Mouse (Mus musculus): Measurements from ENCODE around the gene Fam160b1.

Gene Fam160b1

GRCm38 (mm10) chr19:57360341-57361130, at the start of gene Fam160b1:
Gene Fam160b1 (plus strand): TSS chr19:57360680.
- DNase-seq (ENCODE audit: low spot score) = peak; percentile 72

GRCm38 (mm10) chr19:57313226-57313625, 47.3 kb upstream of the Fam160b1 start:
- no peak for DNase-seq (ENCODE audit: low spot score)

DNA sequence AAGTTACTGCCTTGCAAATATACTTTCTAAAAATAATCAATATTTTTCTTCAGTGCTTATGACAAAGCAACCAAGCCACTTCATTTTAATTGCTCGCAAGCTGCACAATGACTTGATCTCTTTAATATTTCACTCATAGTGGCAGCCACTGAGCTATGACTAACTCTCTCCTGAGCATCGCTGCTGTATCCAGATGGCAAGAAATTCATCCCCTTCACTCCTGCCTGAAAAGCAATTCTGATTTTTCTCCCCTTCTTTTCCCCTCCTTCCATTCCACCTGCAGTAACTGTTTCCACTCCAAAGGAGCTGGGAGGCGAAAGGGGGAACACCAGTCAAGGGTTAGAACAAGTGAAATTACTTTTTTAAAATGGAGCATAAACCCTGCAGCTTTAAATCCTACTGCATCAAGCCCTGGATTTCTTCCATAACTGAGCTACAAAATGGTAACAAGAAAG, 46.6 kb upstream of the Fam160b1 start:
- no peak for DNase-seq (ENCODE audit: low spot score)

DNA sequence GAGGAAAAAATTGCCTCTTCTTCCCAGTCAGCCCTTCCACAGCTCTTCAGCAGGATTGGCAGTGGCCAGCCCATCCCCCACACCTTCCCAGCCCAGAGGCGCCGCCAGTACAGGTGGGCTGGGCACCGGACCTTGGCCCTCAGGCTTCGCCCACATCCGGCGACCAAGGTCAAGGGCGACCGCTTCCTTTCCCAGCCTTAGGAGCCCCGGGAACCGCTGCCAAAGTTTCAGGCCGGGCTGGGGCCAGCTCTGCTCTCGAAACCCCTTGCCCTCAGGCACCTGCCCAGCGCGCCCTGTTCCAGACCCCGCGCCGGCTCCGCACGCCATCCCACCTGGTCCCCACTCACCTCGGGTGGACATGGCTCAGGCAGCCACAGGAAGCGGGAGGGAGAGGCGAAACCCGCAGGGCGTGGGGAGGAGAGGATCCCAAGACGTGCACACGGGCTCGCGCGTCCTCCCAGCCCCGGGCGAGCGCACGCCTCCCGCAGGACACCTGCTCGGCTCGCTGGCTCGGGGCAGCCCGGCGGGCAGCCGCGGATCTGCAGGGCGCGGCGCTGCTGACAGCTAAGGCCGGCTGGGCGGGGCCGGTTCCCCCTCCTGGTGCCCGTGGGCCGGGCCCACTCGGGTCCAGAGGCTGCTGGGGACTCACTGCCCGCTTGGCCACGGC, 46.0 kb upstream of the Fam160b1 start, which contains the start of gene Ablim1:
TSS of gene Ablim1 (minus strand) at position 574 of the 667 bp plus-strand sequence.
- DNase-seq (ENCODE audit: low spot score) = no peak

DNA sequence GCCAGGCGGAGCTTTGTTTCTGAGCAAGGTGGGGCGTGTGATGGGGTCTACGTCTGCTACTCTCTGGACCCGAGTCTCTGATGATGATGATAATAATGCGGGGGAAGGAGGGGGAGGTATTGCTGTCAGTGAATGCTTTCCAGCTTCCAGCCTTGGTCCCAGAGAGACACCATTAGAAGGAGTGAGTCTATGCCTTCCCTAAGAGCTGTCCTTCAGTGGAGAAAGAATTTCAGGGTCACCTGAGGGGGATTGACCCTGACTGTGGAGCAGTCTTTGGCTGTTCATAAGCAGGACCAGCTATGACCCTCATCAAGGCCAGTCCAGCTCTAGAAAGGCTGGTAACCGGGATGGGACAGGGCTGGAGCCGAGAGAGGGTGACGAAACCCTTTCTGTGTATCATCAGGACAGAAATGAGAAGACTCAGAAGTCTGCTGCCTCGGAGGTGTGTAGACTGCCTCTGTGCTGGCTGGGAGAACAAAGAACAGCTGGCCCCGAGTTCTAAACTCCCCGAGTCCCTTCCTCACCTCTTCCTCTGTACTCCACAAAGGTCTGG, 45.4 kb upstream of the Fam160b1 start:
- DNase-seq (ENCODE audit: low spot score) = no peak

DNA sequence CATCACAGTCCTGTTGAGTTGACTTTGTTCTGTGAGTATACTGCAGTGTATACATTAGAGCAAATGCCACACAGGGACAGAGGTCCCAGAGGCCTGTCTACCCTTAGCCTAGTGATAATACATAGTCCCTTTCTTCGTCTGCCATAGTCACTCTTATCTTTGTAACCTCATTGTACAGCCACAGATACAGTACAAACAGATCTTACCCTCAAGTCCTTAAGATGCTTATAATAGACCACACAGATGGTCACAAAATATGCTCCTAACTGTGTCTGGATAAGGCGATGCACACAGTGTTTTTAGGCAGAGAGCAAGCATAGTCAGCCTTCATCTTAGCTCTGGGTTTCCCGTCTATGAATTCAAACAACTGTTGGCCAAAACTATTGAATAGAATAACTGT, 43.9 kb upstream of the Fam160b1 start:
- DNase-seq (ENCODE audit: low spot score) = no peak

- DNase-seq (ENCODE audit: low spot score) = no peak
Measured at GRCm38 (mm10) chr19:57320656-57321382, 39.7 kb upstream of the Fam160b1 start.

- no peak for DNase-seq (ENCODE audit: low spot score)
Measured at GRCm38 (mm10) chr19:57321839-57322238, 38.6 kb upstream of the Fam160b1 start.

GRCm38 (mm10) chr19:57322491-57322890, 38.0 kb upstream of the Fam160b1 start:
- DNase-seq (ENCODE audit: low spot score) = no peak

DNA sequence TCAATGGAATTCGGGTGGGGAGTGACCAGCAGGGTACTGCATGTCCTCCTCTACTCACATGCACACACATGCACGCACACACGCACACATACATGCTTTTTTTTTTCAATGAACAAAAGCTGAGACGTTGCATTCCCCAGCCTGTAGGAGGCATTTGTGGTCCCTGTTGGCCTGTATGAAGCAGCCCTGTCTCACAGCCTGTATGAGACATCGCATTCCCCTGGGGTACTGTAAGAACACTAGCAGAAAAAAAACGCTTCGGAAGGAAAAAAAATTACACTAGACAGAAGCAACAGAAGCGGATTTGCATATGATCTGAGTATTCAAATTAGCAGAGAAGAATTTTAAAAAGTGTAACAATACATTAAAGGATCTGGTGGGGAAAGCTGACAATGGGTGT, 37.4 kb upstream of the Fam160b1 start:
- no peak for DNase-seq (ENCODE audit: low spot score)

DNA sequence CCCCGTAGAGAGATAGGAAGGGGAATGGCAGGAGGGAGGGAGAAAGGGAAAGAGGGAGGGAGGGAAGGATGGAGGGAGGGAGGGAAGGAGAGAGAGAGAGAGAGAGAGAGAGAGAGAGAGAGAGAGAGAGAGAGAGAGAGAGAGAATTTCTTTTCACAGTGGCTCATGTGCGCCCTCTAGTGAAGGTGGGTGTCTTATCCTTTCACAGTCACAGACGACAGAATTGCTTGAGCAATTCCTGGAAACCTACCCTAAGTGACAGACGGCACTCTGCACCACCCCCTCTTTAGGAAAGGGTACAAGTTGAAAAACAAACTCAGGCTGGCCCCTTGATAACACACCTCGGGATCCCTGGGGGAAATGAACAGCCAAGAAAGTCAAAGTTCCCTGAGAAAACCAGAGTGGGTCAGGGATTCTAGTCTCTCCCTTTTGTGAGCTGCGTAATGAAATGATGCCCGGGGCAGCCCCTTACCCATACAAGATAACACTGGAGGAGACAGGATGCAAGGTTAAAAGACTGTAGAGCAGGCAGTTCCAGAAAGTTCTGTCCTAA, 34.7 kb upstream of the Fam160b1 start:
- no peak for DNase-seq (ENCODE audit: low spot score)

DNA sequence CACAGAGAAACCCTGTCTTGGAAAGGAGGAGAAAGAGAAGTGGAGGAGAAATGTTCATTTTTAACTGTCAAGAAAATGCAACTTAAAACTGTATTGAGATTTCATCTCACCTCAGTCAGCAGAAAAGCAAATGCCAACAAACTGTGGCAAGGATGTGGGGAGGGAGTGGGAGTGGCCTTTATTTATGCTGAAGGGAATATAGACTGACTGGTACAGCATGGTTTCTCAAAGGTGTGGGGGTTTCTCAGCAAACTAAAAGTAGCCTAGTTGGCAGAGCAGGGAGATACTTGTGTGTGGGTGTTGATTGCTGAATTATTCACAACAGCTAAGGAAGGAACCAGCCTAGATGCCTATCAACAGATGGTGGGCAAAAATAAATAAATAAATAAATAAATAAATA, 32.8 kb upstream of the Fam160b1 start:
- DNase-seq (ENCODE audit: low spot score) = no peak

DNA sequence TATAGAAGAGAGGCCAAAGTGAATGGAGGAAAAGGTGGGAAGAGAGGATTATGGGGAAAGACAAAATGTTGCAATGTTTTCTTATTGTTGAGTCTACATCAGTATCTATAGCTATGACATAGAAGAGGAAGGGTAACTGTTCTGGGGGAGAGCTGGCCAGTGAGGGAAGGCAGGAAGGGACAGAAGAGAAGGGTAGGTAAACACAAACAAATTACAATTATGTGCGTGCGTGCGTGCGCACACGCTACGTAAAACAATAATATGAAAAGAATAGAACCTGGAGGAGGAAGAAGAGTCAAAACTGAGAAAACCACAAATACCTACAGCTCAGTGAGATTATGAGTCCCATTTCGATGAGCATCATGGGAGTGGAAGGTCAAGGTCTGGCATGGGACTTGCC, 32.2 kb upstream of the Fam160b1 start:
- no peak for DNase-seq (ENCODE audit: low spot score)

DNA sequence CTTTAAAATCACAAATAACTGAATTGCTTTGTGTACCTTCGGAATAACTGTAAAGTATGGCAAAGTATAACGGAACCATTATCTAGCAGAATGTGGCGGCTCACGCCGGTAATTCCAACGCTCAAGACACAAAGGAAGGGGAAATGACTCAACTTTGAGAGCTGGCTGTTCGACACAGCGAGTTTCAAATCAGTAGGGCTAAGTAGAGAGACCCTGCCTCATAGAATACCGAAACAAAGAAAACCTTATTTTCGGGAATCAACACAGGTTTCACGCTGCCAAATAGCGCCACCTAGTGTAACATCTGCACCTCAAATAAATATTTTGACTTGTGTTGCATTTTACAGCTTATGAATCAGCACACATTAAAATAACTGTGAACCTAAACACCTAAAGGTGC, 31.7 kb upstream of the Fam160b1 start:
- peak; percentile 55 for DNase-seq (ENCODE audit: low spot score)

DNA sequence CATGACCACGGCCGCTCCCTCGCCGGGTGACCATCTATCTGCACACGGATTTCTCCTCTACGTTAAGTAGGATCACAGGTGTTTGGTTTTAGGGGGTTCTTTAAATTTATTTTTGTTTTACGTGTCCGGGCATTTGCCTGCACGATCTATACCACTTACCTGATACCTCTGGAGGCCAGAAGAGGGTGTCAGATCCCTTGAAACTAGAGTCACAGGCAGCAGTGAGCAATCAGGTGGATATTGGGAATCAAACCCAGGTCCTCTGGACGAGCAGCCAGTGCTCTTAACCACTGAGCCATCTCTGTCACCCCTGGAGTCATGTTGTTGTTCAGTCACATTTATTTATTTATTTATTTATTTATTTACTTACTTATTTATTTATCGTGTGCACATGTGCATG, 30.2 kb upstream of the Fam160b1 start:
- DNase-seq (ENCODE audit: low spot score) = no peak

DNA sequence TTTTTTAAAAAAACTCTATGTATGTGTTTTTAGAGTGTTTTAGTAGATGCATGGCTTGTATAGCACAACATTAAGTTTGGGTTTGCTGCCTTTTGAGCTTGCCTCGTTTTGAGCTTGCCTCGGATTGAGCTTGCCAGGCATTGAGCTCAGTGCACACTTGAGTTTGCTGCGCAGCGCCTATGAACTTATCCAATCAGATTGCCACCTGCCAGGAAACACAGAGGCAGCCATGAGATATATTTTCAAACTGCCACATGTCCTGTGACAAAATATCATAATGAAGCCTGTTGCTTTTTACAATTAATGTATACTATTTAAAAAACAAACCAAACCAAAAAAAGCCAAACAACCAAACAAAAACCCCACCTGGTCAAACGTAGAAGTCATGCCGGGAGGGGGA, 29.2 kb upstream of the Fam160b1 start:
- DNase-seq (ENCODE audit: low spot score) = no peak

- no peak for DNase-seq (ENCODE audit: low spot score)
Measured at GRCm38 (mm10) chr19:57333356-57333755, 27.1 kb upstream of the Fam160b1 start.

DNA sequence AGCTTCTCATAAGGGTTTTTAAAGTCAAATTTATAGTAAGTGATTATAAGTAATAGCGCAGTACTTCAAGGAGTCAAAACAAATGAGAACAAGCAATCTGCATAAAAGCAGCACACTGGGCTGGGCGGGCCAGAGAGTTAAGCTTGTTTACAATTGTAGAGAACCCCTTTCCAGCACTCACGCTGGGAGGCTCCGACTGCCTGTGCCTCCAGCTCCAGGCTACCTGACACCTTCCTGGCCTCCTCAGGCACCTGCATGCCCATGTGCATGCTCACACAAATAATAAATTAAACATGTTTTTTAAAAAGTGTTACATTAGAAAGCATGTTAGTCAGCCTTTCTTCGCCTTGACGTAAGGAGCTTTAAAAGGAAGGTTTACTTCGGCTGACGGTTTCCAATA, 25.3 kb upstream of the Fam160b1 start:
- no peak for DNase-seq (ENCODE audit: low spot score)

DNA sequence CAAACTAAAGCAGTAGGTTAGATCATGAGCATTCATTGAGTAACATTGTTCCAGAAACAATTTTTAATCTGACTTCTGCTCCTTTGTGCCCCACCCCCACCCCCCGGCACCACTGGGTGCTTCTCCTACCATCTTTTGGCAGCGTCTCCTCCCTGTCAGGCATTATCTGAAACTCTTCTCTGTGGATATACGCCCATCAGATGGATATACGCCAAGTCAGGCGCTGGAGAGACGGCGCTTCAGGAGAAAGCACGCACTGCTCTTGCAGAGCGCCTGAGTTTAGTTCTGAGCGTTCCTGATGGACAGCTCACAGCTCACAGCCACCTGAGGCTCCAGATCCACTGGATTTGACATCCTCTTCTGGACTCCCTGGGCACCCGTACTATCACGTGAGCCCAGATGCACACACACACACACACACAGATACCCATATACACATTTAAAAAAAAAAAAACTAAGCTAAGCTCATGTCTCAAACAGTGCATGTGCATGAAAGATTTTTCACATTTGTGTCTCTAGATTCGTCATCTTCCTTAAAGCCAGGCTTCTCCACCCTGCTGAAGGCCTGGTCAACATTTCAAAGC, 21.1 kb upstream of the Fam160b1 start:
- DNase-seq (ENCODE audit: low spot score) = no peak

- no peak for DNase-seq (ENCODE audit: low spot score)
Measured at GRCm38 (mm10) chr19:57340900-57341742, 19.4 kb upstream of the Fam160b1 start.

GRCm38 (mm10) chr19:57343860-57344259, 16.6 kb upstream of the Fam160b1 start:
- DNase-seq (ENCODE audit: low spot score) = no peak

Data from layer of hippocampus, adult 9-10 months (tissue).